Mouse (Mus musculus) embryo, embryonic 10.5 days (tissue): Measurements from ENCODE around the gene Macf1.

Experiments used
- DNase-seq: peaks from one replicate; pipeline ENCODE4 v3.0.0-alpha.2; 2015; ENCODE audit warnings: low spot score

The Macf1 gene

DNA sequence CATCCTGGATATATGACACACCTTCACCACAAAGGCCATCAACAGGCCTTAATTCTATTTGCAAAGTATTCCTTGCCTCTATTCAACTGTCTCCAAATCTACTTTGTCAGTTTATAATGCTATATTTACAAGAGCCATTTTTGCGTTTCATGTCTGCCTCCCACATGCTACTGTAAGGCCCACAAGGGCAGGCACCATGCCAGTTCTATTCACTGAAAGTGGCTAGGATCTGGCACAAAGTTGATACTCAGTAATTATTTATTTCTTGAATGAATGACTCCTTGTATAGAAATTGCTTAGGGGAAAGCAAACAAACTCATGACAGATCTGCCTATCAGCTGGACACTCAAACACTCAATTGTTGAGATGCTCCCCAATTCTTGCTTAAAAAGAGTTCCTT lies 280.1 kb downstream of the Macf1 start:
- no peak for DNase-seq

DNA sequence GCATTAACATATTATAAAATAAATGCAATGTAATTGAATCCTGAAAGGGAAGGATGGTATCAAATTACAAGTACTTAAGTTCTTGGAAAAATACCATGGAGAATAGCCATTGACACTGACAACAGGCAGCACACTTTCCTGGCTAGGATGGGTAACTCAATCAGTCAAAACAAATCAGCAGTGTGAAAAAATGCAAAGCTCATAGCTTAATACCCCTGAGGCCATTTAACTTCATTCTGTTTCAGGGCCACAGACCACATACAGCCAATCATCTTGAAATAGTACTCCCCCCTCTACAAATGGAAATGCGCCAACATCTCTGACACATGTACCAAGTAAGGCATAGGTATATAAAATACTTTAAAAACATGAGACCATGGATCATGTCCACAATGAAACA lies 281.9 kb downstream of the Macf1 start:
- peak; percentile 26 for DNase-seq

DNA sequence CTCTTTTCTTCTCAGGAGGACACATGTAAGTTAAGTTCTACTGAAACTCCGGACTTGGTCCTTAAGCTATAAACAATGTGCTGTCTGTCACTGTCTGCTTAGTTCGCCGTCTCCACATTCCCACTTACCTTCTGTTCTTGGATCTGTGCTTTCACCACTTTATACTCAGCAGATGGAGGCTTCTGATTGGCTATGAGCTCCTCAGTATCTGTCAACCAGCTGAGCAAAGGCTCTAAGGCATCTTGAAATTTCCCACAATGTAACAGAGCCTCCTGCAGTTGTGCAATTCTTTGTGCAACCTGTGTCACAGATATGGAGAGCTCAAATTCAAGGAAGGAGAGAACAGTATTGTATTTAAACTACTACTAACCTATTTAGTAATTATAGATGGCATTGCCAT lies 282.9 kb downstream of the Macf1 start:
- DNase-seq = no peak

DNA sequence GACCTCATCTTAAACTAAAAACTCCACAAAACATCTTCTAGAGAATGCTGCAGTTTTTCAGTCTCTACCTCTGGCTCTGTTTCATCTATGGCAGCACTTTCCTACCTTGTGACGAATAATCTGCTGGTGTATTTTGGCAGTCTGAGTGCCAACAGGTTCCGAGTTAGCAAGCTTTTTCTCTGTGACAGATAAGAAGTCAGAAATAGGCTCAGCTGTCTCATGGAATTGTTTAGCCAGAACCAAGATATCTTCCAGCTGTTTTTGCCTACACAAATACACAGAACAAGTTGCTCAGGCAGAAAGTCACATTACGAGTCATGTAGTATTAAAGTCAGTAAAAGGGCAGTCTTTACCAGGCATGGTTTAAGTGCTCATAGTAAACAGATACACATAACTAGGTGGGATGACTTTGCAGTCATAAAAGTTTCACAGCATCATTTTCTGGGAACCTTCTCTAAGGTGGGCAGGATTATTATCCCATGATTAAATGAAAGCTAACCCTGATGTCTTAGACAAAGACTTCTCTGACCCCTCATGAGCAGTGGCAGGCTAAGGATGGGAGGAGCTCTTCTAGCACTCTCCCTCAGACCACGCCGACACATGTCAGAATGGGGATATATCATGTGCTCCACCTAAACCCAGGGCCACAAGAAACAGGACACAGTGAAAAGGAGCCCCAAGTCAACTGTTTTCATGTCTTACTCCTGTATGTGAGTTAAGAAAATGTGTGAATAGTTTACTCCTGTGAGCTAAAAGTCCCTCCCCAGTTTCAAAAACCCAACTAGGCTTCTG lies 286.3 kb downstream of the Macf1 start:
- no peak for DNase-seq

DNA sequence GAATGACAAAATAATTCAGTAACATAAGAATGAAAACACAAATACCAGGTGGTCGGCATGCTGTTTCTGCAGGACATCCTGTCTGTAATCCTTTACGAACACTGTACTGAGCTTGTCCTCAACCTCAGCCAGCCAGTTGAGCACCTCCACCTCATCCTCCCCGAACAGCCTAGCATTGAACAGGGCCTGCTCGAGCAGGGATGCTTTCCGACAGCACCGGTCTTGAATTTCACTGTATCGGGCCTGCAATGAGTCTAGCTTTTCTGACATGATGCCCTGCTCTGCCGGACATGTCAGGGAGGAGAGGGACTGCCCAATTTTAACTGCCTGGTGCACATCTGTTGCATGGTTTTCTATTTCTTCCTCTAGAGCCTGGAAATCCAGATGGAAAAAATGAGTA lies 287.1 kb downstream of the Macf1 start:
- no peak for DNase-seq

DNA sequence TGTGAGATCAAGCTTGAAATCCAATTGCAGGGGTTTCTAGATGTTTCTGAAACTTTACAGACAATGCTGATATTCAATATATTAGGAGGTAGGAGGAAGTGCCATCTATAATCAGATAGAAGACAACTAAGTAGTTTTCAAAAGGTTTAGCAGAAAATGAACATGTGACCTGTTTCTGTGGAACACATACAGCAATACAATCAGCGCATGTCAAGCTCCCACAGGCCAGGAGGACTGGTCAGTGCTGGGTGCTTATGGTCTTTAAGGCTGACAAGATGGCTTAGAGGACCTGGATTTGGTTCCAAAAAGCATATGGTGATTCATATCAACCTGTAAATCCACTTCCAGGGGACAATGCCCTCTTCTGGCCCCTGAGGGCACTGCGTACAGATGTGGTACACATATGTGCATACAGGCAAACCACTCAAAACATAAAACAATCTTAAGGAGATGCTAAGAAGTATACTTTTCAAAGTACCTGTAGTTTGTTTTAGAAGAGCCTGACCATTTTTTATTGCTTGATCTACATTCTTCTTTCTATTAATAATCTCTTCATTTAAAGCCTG lies 288.6 kb downstream of the Macf1 start:
- DNase-seq = no peak

DNA sequence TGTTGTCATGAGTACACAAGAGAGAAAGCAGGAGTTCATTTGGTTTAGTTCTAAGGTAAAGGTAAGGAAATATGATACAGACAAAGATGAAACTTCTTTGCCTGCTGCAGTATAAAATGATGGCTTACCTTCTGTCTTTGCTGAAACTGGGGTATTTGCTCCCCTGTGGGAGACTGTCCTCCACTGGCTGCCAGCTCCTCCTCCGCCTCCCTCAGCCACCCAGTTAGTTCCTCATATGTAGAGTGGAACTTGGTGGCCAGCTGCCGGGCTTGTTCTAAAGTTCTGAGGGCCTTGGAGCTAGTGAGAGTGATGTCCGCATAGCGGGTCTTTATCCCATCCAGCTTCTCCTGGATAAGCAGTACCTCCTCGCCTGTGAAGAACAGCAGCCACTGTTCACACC lies 289.3 kb downstream of the Macf1 start:
- no peak for DNase-seq

DNA sequence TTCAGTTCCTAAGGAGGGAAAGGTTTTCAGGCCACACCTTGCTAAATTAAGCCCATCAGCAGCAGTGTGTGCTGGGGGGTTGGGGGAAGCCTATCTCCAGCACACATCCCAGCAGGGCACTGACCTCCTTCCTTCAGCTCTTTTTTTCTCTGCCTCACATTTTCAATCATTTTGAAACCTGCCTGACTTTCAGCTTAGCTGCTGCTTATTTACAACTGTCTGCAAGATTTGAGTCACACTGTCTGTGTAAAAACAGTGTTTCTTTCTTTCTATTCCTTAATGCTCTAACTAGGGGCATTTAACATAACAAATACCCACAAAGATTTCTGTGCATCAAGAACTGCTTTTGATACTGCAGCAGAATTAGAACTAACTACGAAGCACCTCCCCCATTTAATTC lies 289.9 kb downstream of the Macf1 start:
- no peak for DNase-seq

DNA sequence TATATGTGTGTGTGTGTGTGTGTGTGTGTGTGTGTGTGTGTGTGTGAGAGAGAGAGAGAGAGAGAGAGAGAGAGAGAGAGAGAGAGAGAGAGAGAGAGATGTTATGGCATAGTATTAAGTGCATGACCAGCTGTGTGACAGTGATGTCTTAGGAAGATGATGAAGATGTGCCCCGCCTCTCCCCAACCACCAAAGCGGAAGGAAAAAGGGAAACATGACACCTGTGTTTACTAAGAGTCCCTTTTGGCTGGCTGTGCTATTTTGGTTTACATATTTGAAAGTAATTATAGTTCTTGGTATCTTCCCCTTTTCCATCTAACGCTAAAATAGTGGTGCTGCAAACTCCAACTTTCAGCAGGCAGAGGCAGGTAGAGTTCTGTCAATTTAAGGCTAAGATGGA lies 291.2 kb downstream of the Macf1 start:
- no peak for DNase-seq

DNA sequence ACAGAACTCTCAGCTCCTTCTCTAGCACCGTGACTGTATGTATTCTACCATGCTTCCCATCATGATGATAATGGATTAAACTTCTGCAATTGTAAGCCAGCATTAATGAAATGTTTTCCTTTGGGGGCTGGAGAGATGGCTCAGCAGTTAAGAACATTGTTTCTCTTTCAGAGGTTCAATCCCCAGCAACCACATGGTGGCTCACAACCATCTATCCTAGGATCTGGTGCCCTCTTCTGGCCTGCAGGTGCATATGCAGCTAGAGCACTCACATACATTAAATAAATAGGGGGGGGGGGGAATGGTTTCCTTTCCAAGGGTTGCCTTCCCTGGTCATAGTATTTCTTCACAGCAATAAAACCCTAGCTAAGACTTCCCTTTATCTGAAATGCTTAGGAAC lies 292.0 kb downstream of the Macf1 start:
- DNase-seq = peak; percentile 56

DNA sequence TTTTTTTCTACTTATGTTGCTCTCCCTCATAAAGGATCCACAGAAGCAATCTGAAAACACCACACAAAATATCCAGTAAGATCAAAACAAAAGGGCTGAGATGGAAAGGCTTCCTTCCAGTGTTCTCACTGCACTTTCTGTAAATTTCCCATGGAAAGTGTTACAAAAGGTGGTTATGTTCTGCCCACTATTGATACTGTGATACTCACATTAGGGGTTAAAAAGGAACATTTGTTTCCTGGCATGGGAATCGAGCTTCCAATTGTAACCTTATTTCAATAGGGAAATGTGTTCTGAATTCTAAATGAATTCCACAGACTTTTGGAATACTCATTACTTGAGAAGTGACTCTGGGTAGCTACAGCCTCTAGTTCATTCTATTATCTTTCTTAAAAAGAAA lies 299.1 kb downstream of the Macf1 start:
- no peak for DNase-seq

DNA sequence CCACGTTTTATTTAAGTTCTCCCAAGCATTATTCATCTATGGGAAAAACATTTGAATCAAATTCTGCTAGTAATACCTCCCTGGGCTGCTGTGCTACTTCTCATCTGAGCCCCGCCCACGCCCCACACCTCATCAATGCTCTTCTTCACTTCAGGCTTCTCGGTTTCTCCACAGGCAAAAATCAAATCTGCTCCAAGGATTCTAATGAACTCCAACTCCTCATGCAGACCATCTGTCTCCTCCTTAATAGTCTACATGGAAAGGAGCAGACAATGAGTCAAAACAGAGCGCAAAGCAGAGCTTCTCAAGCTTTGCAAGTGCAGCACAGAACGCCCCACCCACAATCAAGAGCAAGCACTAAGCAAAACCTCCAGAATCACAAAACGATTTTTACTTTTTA lies 301.0 kb downstream of the Macf1 start:
- DNase-seq = no peak

DNA sequence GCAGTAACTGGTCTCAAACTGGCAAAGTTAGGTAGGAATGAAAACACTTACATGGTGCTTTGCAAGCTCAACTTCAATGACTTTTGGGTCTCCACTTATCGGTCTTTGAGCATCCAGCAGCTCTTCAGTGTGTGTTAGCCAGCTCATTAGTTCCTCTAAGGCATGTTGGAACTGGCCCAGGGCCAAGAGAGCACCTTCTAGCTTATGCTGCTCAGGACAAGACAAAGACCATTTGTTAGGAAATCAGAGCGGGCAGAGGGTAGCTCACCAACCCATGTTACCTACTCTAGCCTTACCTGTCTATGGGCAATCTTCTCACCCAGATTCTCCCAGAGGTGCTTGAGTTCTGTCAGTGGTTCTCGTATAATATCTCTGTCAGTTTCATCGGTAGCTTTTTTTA lies 302.1 kb downstream of the Macf1 start:
- no peak for DNase-seq

DNA sequence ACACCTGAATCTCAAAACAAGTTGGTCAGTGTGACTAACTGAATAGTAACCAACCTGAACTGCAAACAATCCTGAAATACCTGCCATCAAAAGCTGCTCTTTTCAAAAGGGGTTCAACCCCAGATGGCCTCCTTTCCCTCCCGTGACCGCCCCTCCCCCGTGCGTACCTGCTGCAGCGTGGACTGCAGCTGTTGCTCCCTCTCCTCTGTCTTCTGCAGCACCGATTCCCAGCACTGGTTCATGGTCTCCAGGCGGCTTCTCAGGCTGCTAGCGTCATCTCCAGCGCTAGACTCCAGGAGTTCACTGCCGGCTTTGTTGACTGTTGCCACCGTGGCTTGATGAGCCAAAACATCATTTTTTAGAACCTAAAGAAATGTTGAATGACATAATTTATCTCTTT lies 302.6 kb downstream of the Macf1 start:
- DNase-seq = no peak

DNA sequence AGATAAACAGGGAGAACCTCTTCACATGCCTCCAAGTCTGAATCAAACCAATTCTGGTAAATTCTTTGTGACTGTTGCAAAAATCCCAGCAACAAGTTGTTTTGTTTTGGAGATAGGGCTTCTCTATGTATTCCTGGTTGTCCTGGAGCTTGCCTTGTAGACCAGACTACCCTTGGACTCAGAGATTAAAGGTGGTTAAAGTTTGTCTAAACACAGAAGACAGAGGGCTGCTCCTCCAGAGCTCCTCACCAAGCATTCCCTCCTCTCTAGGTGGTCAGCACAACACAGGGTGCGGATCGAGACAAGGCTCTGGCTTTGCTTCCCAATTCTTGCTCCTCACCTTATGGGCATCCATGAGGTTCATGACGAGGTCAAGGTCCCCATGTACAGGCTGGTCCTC lies 308.1 kb downstream of the Macf1 start:
- DNase-seq = no peak

DNA sequence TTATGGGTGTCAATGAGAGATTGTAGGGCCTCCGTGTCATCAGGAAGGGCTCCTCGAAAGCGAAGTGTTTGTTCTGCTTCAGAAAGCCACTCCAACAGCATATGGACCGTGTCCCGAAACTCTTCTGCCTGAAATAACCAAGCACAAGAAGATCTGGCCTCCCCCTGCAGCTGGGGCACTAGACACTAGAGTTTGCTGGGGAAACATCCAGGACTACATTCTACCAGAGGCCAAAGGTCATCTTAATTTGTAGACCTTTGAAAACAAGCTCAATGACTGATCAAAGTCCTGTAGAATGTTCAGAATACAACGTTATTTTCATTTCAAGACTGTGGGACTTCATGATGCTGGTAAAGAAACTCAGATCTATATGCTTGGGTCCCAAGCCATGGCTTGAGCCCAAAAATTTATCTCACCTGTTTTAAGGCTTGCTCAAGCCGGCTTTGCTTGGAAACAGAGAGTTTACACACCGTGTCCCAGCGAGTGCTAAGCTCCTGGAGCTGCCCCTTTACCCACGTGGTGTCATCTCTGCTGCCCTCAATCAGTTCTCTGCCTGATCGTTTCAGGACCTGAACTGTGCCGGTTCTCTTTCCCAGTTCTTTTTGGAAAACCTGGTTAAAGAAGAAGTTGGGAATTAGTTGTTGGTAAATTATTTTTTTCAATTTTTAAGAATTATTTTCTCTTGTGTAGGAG lies 309.7 kb downstream of the Macf1 start:
- DNase-seq = no peak

DNA sequence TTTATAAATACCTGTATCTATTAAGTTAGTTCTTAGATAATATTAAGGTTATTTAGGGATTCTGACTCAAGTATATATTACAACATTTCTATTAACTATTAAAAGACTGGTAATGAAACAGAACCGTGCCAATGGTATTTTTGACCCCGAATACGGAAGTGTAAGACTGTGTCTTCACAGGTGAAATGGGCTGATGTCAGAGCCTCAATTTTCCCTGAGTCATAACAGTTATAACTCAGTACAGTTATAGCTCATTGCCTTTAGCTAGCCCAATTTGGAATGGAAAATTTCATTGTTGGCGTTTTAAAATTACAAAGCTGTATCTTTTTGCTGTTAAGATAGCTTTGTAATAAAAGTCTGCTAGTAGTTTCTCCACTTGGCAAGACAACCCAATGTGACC lies 320.6 kb downstream of the Macf1 start:
- DNase-seq = no peak

DNA sequence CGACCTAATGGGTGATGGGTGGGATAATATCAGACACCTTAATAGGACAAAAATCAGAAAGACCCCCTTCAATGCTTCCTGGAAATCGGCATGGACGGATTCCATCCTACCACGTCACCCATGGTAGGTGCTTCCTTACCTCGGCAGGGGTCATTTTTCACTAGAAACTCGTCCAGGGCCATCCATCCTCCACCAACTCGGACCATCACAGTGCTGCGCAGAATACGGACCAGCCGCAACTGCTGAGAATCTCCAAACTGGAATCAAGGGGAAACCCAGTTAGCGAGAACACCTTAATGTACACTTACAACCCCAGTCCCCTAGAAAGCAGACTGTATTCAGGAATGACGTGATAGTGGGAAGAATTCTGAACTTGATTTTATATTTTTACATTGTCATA lies 323.4 kb downstream of the Macf1 start:
- DNase-seq = no peak

DNA sequence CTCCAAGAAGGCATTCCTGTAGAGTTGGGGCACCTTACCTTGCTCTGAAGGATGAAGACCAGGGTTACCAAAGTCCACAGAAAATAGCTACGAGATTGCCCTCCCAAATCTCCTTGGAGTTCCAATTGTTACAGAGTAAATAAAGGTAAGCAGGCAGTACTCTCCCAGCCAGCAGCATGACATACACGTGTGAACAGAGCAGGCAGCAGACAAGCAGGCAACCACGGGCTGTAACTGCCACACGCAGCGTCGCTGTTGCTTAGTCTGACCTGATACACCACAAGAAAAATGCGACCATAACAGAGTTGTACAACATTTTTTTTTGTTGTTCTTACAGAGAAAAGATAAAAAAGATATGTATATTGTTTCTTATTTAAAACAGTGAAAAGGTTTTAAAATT lies 325.5 kb downstream of the Macf1 start:
- DNase-seq = no peak

DNA sequence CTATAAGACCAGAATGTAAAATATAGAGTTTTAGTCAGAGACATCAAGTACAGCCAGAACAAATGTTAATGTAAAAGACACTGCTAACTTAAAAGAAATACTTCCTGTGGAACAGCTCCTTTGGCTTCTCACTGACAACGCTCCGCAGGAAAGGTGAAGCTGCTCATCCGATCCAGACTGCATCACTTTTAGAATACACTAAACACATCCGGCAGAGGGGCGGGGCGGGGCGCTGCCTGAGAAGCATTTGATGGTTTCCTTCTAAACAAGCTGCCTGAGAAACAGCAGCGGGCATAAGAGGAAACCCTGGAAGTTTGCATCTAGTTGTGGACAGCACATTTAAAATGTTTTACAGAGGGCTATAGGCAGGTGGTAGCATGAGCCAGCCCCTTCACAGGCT lies 328.2 kb downstream of the Macf1 start:
- DNase-seq = no peak

DNA sequence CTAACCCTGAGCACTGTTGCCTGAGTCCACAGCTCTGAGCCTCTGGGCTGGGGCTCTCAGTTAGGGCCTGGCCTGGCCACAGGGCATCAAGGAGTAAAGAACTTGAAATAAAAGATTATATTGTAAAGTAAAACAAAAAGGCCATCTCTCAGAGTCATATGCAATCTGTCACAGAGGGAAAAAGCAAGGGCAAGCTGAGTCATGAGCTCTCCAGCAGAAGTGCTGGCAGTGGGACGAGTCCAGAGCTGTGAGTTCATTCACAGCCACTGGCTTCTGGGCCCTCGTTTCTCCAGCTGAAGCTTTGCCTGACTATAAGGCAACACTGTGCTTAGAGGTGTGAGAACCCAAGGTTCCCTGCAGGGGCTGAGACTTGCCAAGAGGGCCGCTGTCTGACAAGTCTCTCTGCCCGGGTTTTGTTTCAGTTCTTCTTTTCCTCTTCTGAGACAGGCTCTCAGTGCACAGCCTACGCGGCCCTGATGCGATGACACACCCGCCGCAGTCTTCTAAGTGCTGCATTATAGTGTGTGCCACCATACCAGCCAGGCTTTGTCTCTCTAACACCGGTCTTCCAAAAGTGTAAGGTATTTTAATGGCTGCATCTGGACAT lies 330.8 kb downstream of the Macf1 start:
- DNase-seq = no peak

DNA sequence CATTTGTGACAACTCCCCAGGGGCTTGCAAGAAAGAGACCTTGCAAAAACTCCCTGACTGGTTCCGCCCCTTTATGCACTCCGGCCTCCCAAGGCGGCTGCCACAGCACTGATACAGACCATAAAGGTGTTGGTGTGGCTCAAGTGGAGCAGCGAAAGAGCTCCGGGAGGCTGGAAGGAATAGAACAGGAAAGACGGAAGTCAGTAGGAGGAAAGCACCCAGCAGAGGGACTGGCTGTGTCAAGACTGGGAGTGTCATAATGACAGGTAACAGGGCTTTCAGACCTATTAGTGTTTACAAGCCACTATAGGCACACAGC lies 340.7 kb downstream of the Macf1 start:
- no peak for DNase-seq
